Mouse (Mus musculus) T-helper 1 cell (primary cell): Measurements from ENCODE around the gene Slc25a20.

ENCODE experiments used
- in situ Hi-C: fragments of 300-600 bp; cut with MboI, MseI; formaldehyde crosslinking; loops from one replicate; pipeline ENCODE4 v1.15.1; 2025; ENCODE audit warnings: high pct_unique_total_duplicates

Gene Slc25a20

GRCm38 (mm10) chr9:108686475-108686887 is 24.6 kb downstream of the Slc25a20 start:
- in situ Hi-C loops = no loop called here

- in situ Hi-C loops = no loop called here
Measured at GRCm38 (mm10) chr9:108687181-108687580, 25.3 kb downstream of the Slc25a20 start.

DNA sequence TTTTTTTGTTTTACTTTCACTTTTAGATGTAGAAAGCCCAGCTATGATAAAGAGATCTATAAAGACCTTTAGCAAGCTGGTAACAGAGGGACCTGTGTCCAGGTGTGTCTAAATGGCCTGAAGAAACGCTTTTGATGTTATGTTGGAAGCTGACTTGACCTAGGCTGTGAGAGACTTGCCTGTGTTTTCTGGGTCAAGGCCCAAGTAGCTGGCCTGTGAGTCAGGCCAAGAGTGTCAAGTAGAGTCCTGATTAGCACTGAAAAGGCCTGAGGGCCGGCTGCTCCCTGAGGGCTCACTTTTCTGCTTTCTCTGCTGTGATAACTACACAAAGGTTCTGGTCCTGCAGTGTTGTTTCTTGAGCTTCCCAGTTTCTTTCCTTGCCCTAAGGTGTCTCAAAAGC is 25.8 kb downstream of the Slc25a20 start:
- in situ Hi-C loops = no loop called here

- in situ Hi-C loops = no loop called here
Measured at GRCm38 (mm10) chr9:108688451-108688850, 26.6 kb downstream of the Slc25a20 start.

DNA sequence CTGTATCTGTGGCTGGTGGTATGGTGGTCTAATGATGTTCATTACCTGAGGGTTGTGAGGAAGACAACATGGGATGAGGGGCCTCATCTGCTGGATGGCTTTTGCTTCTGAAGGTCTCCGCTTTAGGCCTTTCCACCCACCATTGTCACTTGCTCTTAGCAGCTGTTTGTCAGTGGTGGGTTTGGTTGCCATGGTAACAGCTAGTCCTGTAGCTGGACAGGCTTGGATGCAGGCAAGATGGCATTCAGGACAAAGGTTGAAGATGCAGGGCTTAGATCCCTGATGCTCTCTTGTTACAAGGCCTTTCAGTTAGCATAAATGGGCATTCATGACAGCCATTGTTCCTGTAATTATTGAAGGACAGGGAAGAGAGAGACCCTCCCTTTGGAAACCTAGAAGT is 27.2 kb downstream of the Slc25a20 start, which contains the start of gene Prkar2a:
Gene Prkar2a, plus strand, starts transcription at position 209 of the 400 bp plus-strand sequence.
- in situ Hi-C loops = no loop called here

GRCm38 (mm10) chr9:108689993-108690392 is 28.1 kb downstream of the Slc25a20 start:
- in situ Hi-C loops = no loop called here

DNA sequence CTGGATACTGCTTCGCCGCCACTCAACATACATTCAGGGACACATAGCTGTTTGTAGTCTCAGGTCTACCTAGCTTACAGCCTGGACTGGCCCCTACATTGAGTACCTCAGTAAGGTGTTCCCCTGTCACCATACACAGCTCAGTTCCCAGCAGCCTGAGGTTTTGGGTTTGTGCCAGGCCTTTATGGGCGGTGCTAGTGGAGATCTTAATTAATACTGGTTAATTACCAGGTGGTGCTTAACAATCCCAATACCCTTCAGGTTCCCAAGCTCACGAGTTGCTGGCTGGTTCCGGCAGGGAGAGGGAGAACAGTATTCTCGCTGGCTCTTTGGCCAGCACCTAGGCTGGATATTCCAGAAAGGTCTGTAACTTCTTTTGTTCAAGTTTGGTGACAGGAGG is 29.0 kb downstream of the Slc25a20 start:
- in situ Hi-C loops = no loop called here

- in situ Hi-C loops = no loop called here
Measured at GRCm38 (mm10) chr9:108691371-108691770, 29.5 kb downstream of the Slc25a20 start.

- in situ Hi-C loops = no loop called here
Measured at GRCm38 (mm10) chr9:108691846-108692225, 29.9 kb downstream of the Slc25a20 start.

DNA sequence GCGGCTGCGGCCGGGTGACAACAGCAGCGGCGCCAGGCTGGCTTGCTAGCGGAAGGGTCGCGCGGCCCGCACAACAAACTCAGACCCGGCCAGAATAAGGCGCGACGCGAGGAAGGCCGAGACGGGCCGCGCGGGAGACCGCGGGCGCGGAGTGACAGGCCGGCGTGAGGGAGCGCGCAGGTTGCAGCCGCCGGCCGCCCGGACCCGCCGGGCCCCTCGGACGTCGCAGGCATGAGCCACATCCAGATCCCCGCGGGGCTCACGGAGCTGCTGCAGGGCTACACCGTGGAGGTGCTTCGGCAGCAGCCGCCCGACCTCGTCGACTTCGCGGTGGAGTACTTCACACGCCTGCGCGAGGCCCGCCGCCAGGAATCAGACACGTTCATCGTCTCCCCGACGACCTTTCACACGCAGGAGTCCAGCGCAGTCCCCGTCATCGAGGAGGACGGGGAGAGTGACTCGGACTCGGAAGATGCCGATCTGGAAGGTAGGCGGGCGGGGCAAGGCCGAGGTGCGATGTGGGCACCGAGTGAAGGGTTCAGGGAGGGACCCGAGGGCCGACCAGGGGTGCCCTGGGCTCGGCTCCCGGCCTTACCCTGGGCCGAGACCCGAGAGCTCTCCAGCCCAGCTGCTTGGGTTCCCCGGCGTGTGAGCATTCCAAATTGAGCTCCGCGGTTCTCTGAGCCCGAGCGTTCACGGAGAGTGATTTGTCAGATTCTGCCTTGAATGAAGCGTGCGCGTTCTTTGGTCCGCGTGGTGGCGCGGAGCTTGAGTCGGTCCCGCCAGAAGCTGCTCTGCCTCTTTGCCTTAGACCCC is 30.5 kb downstream of the Slc25a20 start:
- in situ Hi-C loops = no loop called here

DNA sequence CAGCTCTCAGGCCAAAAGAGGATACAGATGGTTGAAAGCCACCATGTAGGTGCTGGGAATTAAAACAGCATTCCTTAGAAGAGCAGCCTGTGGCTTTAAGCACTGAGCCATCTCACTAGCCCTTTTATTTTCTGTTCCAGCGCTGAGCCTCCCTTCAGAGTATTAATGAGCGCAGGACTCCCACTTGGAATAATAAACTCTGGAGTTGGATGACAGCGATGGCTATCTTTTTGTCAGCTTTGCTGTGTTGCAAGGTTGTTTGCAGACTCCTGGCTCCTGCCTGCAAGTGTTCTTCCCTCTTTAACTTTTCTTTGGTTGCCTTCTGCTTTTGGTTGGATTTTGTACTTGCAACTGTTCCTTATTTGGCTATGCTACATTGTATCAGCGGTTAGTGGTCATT is 32.1 kb downstream of the Slc25a20 start:
- in situ Hi-C loops = no loop called here

DNA sequence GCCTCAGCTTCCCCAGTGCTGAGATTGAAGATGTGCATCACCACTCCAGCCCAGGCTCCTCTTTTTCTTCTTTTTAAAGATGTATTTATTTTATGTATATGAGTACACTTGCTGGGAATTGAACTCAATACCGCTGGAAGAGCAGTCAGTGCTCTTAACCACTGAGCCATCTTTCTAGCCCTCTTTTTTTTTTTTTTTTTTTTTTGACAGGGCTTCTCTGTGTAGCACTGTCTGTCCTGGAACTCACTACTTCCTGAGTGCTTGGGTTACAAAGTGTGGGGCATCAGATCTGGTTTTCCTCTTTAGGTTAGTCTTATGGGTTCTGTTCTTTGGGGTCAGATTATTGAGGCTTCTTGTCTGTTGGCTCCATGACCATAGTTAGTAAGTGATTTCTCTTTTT is 32.6 kb downstream of the Slc25a20 start:
- in situ Hi-C loops = no loop called here

- in situ Hi-C loops = loop anchor here (10.0 kb wide), 1 partner anchor 212 kb away; the partner anchor contains the start of gene Tmem89
Measured at GRCm38 (mm10) chr9:108702476-108702875, 40.6 kb downstream of the Slc25a20 start.

DNA sequence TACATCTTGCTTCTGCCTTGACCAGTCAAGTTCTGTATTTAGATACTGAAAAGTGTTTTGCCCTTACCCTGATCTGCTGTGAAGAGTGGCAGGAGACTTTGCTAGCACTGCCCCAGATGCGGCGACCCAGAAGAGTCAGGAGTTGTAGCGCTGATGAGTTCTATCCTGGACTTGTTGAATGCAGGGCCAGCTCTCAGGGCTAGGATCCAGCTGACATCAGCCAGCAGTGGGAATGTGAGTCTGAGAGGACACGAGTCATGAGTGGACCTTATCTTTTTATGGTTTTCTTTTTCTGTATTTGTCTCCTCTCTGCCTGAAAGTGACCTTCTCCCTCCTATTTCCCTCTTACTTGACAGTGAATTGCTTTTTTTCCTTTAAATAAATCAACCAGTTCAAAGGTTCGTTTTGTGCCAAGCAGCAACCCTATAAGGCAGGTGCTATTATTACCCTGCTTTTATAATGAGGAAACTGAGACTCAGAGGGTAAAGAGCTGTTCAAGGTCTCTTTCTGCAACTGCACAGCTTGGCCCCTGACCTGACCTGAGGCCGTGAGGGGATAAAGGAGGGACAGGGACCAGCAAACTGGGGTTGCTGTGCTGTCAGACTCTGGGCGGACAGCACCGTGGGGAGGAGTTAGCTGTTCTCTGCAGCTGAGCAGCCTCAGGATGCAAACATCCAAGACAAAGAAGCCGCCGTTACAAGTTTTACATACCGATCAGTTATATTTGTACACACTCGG is 41.7 kb downstream of the Slc25a20 start:
- in situ Hi-C loops = loop anchor here (10.0 kb wide), 1 partner anchor 211 kb away; the partner anchor contains the start of gene Tmem89

- in situ Hi-C loops = loop anchor here (10.0 kb wide), 1 partner anchor 210 kb away; the partner anchor contains the start of gene Tmem89
Measured at GRCm38 (mm10) chr9:108704591-108704990, 42.7 kb downstream of the Slc25a20 start.

- in situ Hi-C loops = loop anchor here (10.0 kb wide), 1 partner anchor 208 kb away; the partner anchor contains the start of gene Tmem89
Measured at GRCm38 (mm10) chr9:108707212-108707611, 45.3 kb downstream of the Slc25a20 start.

DNA sequence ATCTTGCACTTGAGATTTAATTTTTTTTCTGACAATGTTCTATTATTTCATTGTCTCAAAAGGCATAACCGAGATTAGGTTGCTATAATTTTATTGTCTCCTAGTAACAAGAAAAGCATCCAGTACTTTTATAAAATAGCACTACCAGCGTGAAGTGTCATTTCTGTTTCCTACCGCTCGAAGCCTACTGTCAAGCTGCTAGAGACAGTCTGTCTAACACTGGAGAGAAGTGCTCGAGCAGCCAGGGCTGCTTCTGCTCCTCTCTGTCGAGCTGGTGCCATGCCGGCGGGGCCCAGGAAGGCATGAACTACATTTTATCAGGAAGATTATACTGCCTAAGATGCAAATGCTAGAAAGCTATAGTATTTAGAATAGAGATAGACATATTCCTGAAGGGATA is 46.9 kb downstream of the Slc25a20 start:
- in situ Hi-C loops = loop anchor here (10.0 kb wide), 1 partner anchor 206 kb away; the partner anchor contains the start of gene Tmem89

DNA sequence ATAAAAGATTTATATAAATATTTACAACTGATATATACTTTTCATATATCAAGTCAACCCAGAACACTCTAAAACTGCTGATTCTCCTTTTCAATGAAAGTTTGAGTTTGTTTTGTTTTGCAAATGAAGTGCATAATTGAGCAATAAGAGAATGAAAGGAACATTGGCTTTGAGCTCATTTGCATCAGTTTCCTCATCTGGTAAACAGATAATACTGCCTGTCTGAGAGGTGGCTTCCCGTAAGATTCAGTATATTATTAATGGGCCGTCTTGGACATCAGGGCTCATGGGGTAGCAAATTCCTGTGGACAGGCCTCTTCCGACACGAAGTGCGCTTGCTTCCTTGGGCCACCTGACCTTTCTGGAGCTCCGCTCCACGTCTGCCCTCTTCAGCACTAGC is 48.9 kb downstream of the Slc25a20 start:
- in situ Hi-C loops = no loop called here

DNA sequence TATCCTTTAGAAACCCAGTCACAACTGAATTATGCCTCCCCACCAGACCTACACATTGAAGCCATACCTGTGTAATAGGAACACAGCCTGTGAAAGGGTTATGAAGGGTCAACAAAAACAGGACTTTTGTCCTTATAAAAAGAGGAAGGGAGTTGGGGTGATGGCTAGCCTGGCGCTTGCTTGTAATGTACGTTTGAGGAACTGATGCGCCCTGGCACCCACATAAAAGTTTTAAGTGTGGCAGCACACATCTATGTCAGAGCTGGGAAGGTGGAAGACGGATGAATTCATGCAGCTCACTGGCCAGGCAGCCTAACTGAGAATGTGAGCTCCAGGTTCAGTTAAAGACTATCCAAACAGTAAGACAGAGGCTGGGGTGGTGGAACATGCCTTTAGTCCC is 54.3 kb downstream of the Slc25a20 start:
- in situ Hi-C loops = no loop called here

- in situ Hi-C loops = loop anchor here (10.0 kb wide), 1 partner anchor 59 kb away; the partner anchor contains the start of gene Slc25a20
Measured at GRCm38 (mm10) chr9:108723751-108724150, 61.9 kb downstream of the Slc25a20 start.

- in situ Hi-C loops = loop anchor here (10.0 kb wide), 1 partner anchor 61 kb away; the partner anchor contains the start of gene Slc25a20
Measured at GRCm38 (mm10) chr9:108726116-108726515, 64.2 kb downstream of the Slc25a20 start.

- in situ Hi-C loops = loop anchor here (10.0 kb wide), 1 partner anchor 64 kb away; the partner anchor contains the start of gene Slc25a20
Measured at GRCm38 (mm10) chr9:108729050-108729449, 67.2 kb downstream of the Slc25a20 start.
